Mouse (Mus musculus) embryo, embryonic 10.5 days (tissue): ENCODE measurements around the gene Spata31d1d.
"Not testable (repeated sequence)": the region's sequence is repeated elsewhere in the genome, so short reads cannot be mapped to it uniquely, and the experiment has no call there.

Experiments
- DNase-seq: peaks from one replicate; pipeline ENCODE4 v3.0.0-alpha.2; 2015; ENCODE audit warnings: low spot score

The Spata31d1d gene

GRCm38 (mm10) chr13:59731652-59732051 is at the start of gene Spata31d1d:
TSS of gene Spata31d1d (minus strand) at chr13:59731752.
- DNase-seq: no peak

- DNase-seq: not testable (repeated sequence)
Observed at GRCm38 (mm10) chr13:59779744-59780264, 48.3 kb upstream of the Spata31d1d start.

GRCm38 (mm10) chr13:59779213-59779612 is 47.7 kb upstream of the Spata31d1d start:
- DNase-seq: no peak

- no peak for DNase-seq
Observed at GRCm38 (mm10) chr13:59775168-59775567, 43.6 kb upstream of the Spata31d1d start.

DNA sequence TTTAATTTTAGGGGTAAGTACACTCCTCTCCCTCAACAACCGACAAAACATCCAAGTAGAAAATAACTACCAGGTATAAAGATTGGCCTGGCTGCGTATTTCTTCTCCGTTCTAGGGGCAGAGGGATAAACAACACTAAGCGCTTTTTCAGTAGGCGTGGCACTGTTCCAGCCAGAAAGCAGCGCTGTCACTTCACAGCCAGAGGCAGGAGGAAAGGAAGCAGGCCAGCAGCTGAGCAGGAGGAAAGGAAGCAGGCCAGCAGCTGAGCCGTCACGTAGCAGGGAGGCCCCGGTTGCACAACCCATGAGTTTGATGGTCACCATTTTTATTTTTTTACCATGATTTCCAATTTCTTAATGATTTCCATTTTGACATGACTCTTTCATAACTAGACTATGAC is 39.7 kb upstream of the Spata31d1d start:
- no peak for DNase-seq

DNA sequence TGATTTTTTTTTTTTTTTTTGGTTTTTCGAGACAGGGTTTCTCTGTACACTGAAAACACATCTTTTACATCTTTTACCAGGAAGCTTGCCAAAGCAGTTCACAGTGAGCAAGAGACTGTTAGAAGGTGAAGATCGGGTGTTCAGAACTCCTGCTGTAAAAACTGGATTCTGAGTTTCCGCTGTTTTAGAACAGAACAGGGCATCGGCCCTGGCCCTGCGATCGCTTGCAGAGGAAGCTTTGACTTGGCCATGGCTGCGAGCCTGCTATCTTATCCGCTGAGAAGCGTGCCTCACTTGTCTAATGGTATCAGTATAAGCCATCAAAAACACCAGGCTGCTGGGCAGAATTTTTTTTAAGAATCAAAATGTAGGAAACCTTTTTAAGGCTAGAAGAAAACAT is 39.3 kb upstream of the Spata31d1d start:
- DNase-seq: no peak

DNA sequence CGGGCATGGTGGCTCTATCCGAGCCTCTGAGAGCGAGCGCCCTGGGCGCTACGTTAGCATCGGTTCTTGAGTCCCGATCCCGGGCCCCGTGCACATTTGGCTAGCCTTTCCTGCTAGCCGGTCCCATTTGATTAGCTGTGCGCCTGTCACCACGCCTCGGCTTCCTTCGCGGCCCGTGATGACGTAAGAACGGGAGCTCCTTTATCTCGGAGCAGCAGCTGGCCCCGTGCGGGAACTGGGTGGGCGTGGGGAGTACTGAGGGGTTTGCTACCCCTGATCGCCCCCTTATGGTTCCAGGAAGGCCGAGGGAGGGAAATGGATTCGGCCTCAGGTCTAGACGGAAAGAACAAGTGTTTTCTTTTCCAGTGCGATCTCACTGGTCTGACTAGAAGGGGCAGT is 38.6 kb upstream of the Spata31d1d start:
- peak; percentile 93 for DNase-seq

- peak; percentile 99 for DNase-seq
Observed at GRCm38 (mm10) chr13:59769296-59770163, 38.0 kb upstream of the Spata31d1d start, which contains the start of gene Isca1. TSS of gene Isca1 (minus strand) at chr13:59769810.

- peak; percentile 7 for DNase-seq
Observed at GRCm38 (mm10) chr13:59768531-59768930, 37.0 kb upstream of the Spata31d1d start.

DNA sequence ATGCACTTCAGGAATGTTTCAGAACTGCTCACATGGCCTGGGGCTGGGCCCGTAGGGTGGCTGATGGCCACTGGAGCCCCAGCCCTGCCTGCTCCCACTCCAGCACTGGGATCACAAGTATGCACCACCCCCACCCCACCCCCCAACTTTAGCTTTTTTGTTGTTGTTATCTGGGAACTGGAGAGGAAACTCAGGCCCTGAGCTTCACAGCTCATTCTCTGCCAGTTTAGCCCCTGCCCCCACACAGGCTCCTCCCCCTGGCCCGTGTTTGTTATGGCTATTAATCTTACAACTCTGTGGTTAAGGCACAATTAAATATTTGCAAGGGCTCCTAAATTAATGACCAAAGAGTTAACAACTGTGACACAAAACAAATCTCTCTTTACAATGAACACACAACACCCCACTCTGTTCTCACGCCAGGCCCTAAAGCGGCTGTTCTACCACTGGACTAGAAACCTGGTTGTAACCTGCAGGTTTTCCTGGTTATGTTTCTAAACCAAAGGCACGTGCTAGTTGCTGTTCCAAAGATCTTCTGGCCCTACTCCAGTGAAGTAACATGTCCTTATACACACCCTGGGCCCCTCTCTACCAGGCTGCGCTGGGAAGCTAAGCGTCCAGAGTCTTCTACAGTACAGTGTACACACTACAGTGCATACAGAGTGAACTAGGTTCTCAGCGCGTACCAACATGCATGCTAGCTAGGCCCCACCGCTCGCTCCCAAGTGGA is 35.4 kb upstream of the Spata31d1d start:
- DNase-seq: peak; percentile 4

DNA sequence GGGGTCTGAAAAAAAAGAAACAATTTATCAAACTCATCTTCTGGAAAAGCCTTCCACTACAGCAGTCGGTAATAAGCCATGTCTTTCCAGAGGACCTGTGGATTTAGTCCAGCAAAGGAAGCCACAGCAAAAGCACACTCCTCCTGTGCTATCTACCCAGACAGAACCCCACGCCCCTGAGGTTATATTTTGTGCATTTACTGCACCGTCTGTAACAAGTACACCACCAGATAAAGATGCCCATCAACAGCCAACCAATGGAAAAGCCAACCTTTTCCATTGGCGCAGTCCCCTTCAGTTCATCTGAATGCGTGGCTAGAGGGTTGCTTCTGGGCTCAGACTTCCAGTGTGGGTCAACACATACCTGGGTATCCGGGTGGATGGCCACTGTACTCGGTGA is 31.2 kb upstream of the Spata31d1d start:
- no peak for DNase-seq

- DNase-seq: no peak
Observed at GRCm38 (mm10) chr13:59756906-59757305, 25.4 kb upstream of the Spata31d1d start.

DNA sequence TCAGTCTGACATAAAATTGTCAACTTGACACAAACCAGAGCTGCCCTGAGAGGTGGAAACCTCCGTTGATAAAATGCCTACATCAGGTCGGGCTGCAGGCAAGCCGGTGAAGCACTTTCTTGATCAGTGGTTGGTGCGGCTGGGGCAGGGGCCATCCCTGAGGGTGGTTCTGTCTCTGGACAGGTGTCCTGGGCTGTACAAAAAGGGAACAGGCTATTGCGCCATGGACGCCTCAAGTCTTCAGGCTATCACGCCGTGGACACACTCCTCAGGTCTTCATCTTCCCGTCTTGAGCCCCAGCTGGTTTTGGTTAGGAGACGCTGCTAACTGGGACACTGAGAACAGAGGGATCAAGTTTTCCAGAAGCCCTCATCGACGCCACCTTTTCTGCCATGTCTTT is 18.8 kb upstream of the Spata31d1d start:
- DNase-seq: no peak

- DNase-seq: no peak
Observed at GRCm38 (mm10) chr13:59746711-59747110, 15.2 kb upstream of the Spata31d1d start, which contains the start of gene 1700014D04Rik. TSS of gene 1700014D04Rik (minus strand) at chr13:59746752.

GRCm38 (mm10) chr13:59746164-59746563 is 14.6 kb upstream of the Spata31d1d start:
- no peak for DNase-seq

DNA sequence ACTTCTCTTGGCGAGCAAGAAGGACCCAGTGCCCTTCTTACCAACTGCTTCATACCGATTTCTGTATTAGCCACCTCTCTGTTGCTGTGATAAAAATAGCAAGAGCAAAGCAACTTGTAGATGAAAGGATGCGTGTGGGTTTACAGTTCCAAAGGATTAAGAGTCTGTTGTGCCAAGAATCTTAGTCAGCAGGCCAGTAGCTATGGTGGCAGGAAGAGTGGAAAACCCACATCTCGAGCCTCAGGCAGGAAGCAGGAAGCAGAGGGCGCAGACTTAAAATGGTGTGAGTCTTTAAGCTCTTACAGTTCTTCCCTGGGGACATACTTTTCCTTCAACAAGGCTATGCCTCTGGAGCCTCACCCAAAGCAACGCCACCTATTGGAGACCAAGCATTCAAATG is 13.9 kb upstream of the Spata31d1d start:
- DNase-seq: no peak

- DNase-seq: peak; percentile 13
Observed at GRCm38 (mm10) chr13:59741697-59742096, 10.1 kb upstream of the Spata31d1d start.

- DNase-seq: no peak
Observed at GRCm38 (mm10) chr13:59741096-59741495, 9.5 kb upstream of the Spata31d1d start.

GRCm38 (mm10) chr13:59739397-59739796 is 7.8 kb upstream of the Spata31d1d start:
- DNase-seq: no peak

GRCm38 (mm10) chr13:59738455-59738854 is 6.9 kb upstream of the Spata31d1d start:
- no peak for DNase-seq

DNA sequence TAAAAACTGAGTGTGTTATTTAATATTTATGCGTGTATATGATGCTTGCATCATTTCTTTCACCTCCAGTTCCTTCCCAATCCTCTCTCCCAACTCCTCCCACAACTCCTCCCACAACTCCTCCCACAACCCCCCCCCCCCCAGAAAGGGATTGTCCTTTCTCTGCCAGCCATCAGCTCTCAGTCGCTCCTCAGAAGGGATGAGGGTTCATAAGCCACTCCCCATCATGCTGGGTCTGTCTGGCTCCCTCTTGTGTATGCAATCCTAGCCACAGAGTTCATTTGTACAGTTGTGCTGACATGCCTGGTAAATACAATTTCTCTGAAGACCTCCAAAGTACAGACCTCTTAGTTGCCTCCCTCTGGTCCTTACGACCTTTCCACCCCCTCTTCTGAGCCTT is 3.6 kb upstream of the Spata31d1d start:
- DNase-seq: peak; percentile 43

- not testable (repeated sequence) for DNase-seq
Observed at GRCm38 (mm10) chr13:59734347-59734746, 2.8 kb upstream of the Spata31d1d start.

DNA sequence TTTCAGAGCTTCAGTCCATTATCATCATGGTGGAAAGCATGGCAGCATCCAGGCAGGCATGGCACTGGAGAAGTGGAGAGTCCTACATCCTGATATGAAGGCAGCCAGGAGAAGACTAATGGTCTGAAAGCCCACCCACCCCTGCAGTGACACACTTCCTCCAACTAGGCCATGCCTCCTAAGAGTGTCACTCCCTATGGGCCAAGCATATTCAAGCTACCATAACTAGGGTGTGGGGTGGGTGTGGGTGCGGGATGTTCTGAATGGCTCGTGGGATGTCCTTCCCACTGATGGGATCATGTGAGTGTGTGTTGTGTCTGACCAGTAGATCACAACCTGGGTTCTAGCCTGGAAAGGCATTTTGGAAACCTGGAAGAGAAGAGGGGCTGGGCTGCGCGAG is 2.4 kb upstream of the Spata31d1d start:
- DNase-seq: no peak
